Mouse (Mus musculus): ENCODE results near the gene Snd1.

GRCm38 (mm10) chr6:28514195-28514594 lies 39.3 kb downstream of the Snd1 start:
- TF ChIP-seq CTCF (IDR thresholded peaks at IDR 0.05; ENCODE audit: low read depth) = no peak
- TF ChIP-seq EP300 (IDR thresholded peaks at IDR 0.05; ENCODE audit: low read depth) = no peak

Measured in liver, postnatal 0 days (tissue).